Mouse (Mus musculus) ES-E14 (cell line): ENCODE results near the gene Fbxl19.

Experiments
- CHD2 ChIP-seq: IDR thresholded peaks from 2 replicates; pipeline ENCODE4 v1.6.1; 2014; ENCODE audit warnings: mild to moderate bottlenecking, low read depth, low read length, inconsistent platforms
- HCFC1 ChIP-seq: IDR thresholded peaks from 2 replicates; pipeline ENCODE4 v1.6.1; 2012; ENCODE audit warnings: low read length, inconsistent platforms, borderline replicate concordance; ENCODE audit not compliant: insufficient read depth
- MAFK ChIP-seq: IDR thresholded peaks from 2 replicates; pipeline ENCODE4 v1.6.1; 2014; ENCODE audit warnings: mild to moderate bottlenecking, low read depth, low read length, inconsistent platforms; ENCODE audit not compliant: insufficient read depth
- ZC3H11A ChIP-seq: IDR thresholded peaks from 2 replicates; pipeline ENCODE4 v1.6.1; 2012; ENCODE audit warnings: low read depth, mild to moderate bottlenecking, inconsistent platforms, low read length, borderline replicate concordance
- ZNF384 ChIP-seq: IDR thresholded peaks from 2 replicates; pipeline ENCODE4 v1.6.1; 2012; ENCODE audit warnings: low read depth, low read length, inconsistent platforms

GRCm38 (mm10) chr7:127763642-127764041, 19.3 kb downstream of the Fbxl19 start:
- no peak for TF ChIP-seq ZC3H11A
- no peak for TF ChIP-seq HCFC1
- TF ChIP-seq ZNF384, result no peak
- TF ChIP-seq CHD2, result no peak
- TF ChIP-seq MAFK, result no peak
